Mouse (Mus musculus) heart, adult 2 months (tissue): ENCODE results near the gene Pold1.

Experiments used
- CTCF ChIP-seq: fragments of 200-600 bp; IDR thresholded peaks from 2 replicates; pipeline ENCODE4 v1.8.1; 2022; ENCODE audit warnings: antibody characterized with exemption, mild to moderate bottlenecking, moderate library complexity
- POLR2A ChIP-seq: fragments of 200-500 bp; IDR thresholded peaks from 2 replicates; pipeline ENCODE4 v1.6.1; 2011; ENCODE audit warnings: mild to moderate bottlenecking, low read depth, low read length, control low read depth; ENCODE audit not compliant: insufficient read depth

DNA sequence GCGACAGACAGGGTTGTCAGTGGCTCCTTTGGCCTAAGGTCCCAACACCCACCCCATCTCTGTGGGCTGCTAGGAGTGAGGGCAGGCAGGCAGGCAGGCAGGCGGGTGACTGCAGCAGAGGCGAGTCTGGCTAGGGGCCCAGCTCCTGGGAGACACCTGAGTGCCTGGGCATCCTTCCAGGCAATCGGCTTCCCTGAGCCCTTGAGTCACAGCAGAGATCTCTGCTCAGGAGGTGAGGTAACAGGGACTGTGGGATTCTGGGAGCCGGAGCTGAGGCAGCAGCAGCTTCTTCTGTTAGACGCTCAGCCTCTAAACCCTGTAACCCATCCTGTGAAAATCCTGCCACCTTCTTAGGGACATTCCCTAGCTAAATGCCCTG is 12.1 kb downstream of the Pold1 start:
- no peak for TF ChIP-seq POLR2A
- no peak for TF ChIP-seq CTCF
